Mouse (Mus musculus): ENCODE data around the gene Rusc2. TPM values are rescaled to one million over a fixed set of nuclear protein-coding genes. Genes with fewer than 3 reads are reported as not detected.

Rusc2 gene
- total and polyA plus RNA-seq, 3 experiments, result 27.5 to 45.3 (median 43.5) TPM

DNA sequence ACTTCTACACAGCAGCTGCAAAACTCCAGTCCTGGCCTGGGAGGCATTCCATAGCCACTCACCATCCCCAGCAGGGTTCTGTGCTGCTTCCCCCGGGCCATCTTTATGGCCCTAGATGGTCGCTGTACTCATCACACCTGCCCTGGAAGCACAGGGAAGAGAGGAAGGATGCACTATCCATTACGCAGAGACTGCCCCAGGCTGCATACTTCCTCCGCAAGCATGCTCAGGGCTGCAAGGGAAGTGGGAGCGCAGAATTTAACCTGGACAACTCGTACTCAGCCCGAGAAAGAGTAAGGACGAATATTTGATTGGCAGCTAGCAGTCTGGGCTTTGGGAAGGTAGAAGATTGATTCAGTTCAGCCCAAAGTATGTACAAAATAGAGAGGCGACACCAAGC lies 14.1 kb downstream of the Rusc2 start:
- H3K9ac ChIP-seq (ENCODE audit: low read depth, low read length), result no peak overlapping the region
- H3K4me1 ChIP-seq (ENCODE audit: control insufficient read depth, insufficient read depth, low read length), result peaks cover 36% of the 10 kb centered on the region
- peaks cover 21% of the 10 kb centered on the region for H3K36me3 ChIP-seq (ENCODE audit: control insufficient read depth, insufficient read depth, low read length)
- H3K27ac ChIP-seq, result peak overlapping the region; percentile 94
- intact Hi-C loops (cut with DNase I), result no loop called here
- no peak for TF ChIP-seq EP300 (IDR thresholded peaks at IDR 0.05; ENCODE audit: insufficient read depth, low read depth, low read length)
- no peak for TF ChIP-seq POLR2A (IDR thresholded peaks at IDR 0.05; ENCODE audit: insufficient read depth, low read depth, low read length)
- no peak for TF ChIP-seq CTCF (IDR thresholded peaks at IDR 0.05)
- H3K4me3 ChIP-seq, result no peak overlapping the region
- 57% methylated on average over 9 of the region's 9 CpGs for WGBS
- no peak for DNase-seq
- no peaks in the 10 kb centered on the region for H3K27me3 ChIP-seq (ENCODE audit: control insufficient read depth, insufficient read depth, low read length)
- 0 out of 2 replicates have a peak, but pooled peaks cover 2% of the 10 kb centered on the region for H3K79me2 ChIP-seq (replicated peaks; ENCODE audit: control insufficient read depth, insufficient read depth, low read length)

- Histone ChIP-seq H3K9ac (ENCODE audit: low read depth, low read length) (no peak overlapping the region), H3K27ac (peak overlapping the region; percentile 94), H3K4me3 (no peak overlapping the region), H3K4me1 (ENCODE audit: control insufficient read depth, insufficient read depth, low read length) (peaks cover 39% of the 10 kb centered on the region), H3K27me3 (ENCODE audit: control insufficient read depth, insufficient read depth, low read length) (no peaks in the 10 kb centered on the region), H3K36me3 (ENCODE audit: control insufficient read depth, insufficient read depth, low read length) (peaks cover 23% of the 10 kb centered on the region), H3K79me2 (replicated peaks; ENCODE audit: control insufficient read depth, insufficient read depth, low read length) (0 out of 2 replicates have a peak, but pooled peaks cover 2% of the 10 kb centered on the region)
- intact Hi-C loops (cut with DNase I), result no loop called here
- TF ChIP-seq EP300 (IDR thresholded peaks at IDR 0.05; ENCODE audit: insufficient read depth, low read depth, low read length) (no peak), POLR2A (IDR thresholded peaks at IDR 0.05; ENCODE audit: insufficient read depth, low read depth, low read length) (no peak), CTCF (IDR thresholded peaks at IDR 0.05) (no peak)
- WGBS, result 89% methylated on average over 5 of the region's 5 CpGs
- no peak for DNase-seq
Measured at GRCm38 (mm10) chr4:43396381-43396780, 14.6 kb downstream of the Rusc2 start.

- H3K36me3 ChIP-seq (ENCODE audit: control insufficient read depth, insufficient read depth, low read length), result peaks cover 29% of the 10 kb centered on the region
- no peak for TF ChIP-seq POLR2A (IDR thresholded peaks at IDR 0.05; ENCODE audit: insufficient read depth, low read depth, low read length)
- no peak for TF ChIP-seq CTCF (IDR thresholded peaks at IDR 0.05)
- no peak for TF ChIP-seq EP300 (IDR thresholded peaks at IDR 0.05; ENCODE audit: insufficient read depth, low read depth, low read length)
- WGBS, result 82% methylated on average over 4 of the region's 4 CpGs
- DNase-seq, result peak in 1 of 2 experiments; percentile 27
- H3K27ac ChIP-seq, result peak overlapping the region; percentile 92
- H3K4me3 ChIP-seq, result no peak overlapping the region
- intact Hi-C loops (cut with DNase I), result no loop called here
- 0 out of 2 replicates have a peak, but pooled peaks cover 2% of the 10 kb centered on the region for H3K79me2 ChIP-seq (replicated peaks; ENCODE audit: control insufficient read depth, insufficient read depth, low read length)
- no peaks in the 10 kb centered on the region for H3K27me3 ChIP-seq (ENCODE audit: control insufficient read depth, insufficient read depth, low read length)
- H3K9ac ChIP-seq (ENCODE audit: low read depth, low read length), result 0 out of 2 replicates have a peak overlapping the region, but pooled peaks have one; percentile 12
- peaks cover 49% of the 10 kb centered on the region for H3K4me1 ChIP-seq (ENCODE audit: control insufficient read depth, insufficient read depth, low read length)
Measured at GRCm38 (mm10) chr4:43398014-43398413, 16.2 kb downstream of the Rusc2 start.

DNA sequence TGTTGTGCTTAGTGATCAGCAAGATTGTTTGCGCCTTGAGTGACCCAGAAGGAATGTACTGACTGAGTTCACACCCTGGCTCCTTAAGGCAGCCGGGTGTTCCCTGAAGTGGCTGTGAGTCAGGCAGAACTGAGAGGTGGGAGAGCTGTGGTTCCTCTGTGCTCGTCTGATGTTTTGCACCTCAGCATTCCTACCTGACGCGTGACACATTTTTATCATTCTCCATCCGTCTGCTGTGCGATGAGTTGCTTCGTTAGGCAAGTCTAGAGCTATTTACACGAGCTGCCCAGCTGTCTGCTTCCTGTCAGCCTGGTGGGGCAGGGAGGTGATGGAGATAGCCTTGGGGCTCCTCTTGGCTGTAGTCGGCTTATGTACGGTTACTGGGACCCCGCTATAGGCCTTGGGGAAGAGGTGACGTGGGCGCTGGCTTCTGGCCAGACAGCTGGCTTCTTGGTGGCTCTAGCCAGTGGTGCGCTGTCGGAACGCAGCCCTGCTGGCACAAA lies 17.1 kb downstream of the Rusc2 start:
- WGBS, result 10% methylated on average over 17 of the region's 17 CpGs
- Histone ChIP-seq H3K4me3 (peak overlapping the region; percentile 45), H3K9ac (ENCODE audit: low read depth, low read length) (peak overlapping the region; percentile 67), H3K36me3 (ENCODE audit: control insufficient read depth, insufficient read depth, low read length) (peaks cover 24% of the 10 kb centered on the region), H3K79me2 (replicated peaks; ENCODE audit: control insufficient read depth, insufficient read depth, low read length) (0 out of 2 replicates have a peak, but pooled peaks cover 2% of the 10 kb centered on the region), H3K4me1 (ENCODE audit: control insufficient read depth, insufficient read depth, low read length) (peaks cover 46% of the 10 kb centered on the region), H3K27ac (peak overlapping the region; percentile 92), H3K27me3 (ENCODE audit: control insufficient read depth, insufficient read depth, low read length) (no peaks in the 10 kb centered on the region)
- TF ChIP-seq EP300 (IDR thresholded peaks at IDR 0.05; ENCODE audit: insufficient read depth, low read depth, low read length) (0 out of 2 replicates have a peak, but pooled peaks have one; percentile 40), CTCF (IDR thresholded peaks at IDR 0.05) (no peak), POLR2A (IDR thresholded peaks at IDR 0.05; ENCODE audit: insufficient read depth, low read depth, low read length) (peak; percentile 55)
- peak; percentile 74 to 80 for DNase-seq
- intact Hi-C loops (cut with DNase I), result no loop called here

GRCm38 (mm10) chr4:43399391-43400131 lies 17.8 kb downstream of the Rusc2 start:
- Histone ChIP-seq H3K27me3 (ENCODE audit: control insufficient read depth, insufficient read depth, low read length) (no peaks in the 10 kb centered on the region), H3K79me2 (replicated peaks; ENCODE audit: control insufficient read depth, insufficient read depth, low read length) (peaks cover 5% of the 10 kb centered on the region; the same call in 1 of the 2 replicates), H3K36me3 (ENCODE audit: control insufficient read depth, insufficient read depth, low read length) (peaks cover 22% of the 10 kb centered on the region), H3K4me1 (ENCODE audit: control insufficient read depth, insufficient read depth, low read length) (peaks cover 45% of the 10 kb centered on the region), H3K9ac (ENCODE audit: low read depth, low read length) (peak overlapping the region; percentile 67), H3K4me3 (peak overlapping the region; percentile 45), H3K27ac (peak overlapping the region; percentile 92)
- 11% methylated on average over 31 of the region's 31 CpGs for WGBS
- DNase-seq, result peak; percentile 67 to 75
- TF ChIP-seq EP300 (IDR thresholded peaks at IDR 0.05; ENCODE audit: insufficient read depth, low read depth, low read length), result peak; percentile 52; the same call in 1 of the 2 replicates
- no peak for TF ChIP-seq CTCF (IDR thresholded peaks at IDR 0.05)
- TF ChIP-seq POLR2A (IDR thresholded peaks at IDR 0.05; ENCODE audit: insufficient read depth, low read depth, low read length), result peak; percentile 57
- intact Hi-C loops (cut with DNase I), result loop anchor here (10.0 kb wide), 1 partner anchor 355 kb away; the partner anchor contains the start of gene Fam214b
